Mouse (Mus musculus) c-Kit-positive CD71-positive TER-119-negative erythroid progenitor cells, embryonic 14.5 days (primary cell): ENCODE measurements around the gene 4930474N05Rik.

Experiments used
- DNase-seq: peaks from one replicate; pipeline ENCODE4 v3.0.0-alpha.2; 2013; ENCODE audit warnings: low read depth

4930474N05Rik gene

DNA sequence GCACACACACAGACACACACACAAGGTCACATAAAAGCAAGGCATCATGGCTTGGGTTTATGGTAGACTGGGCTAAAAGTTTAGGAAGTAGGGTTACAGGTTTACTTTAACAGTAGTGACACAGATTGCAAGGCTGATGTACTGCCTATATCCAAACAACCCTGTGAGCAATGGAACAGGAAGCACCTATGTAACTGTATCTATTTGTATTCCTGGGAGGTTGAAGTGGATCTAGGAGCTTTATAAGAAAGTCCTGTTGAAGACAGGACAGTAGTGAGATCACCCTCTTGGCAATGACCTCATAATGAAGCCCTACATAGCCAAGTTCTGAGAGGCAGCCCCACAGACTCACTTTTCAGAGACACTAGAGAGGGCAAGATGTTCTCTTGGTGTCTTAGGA, at the start of gene 4930474N05Rik:
Gene 4930474N05Rik (plus strand): TSS at position 301 of the 400 bp plus-strand sequence.
- no peak for DNase-seq

DNA sequence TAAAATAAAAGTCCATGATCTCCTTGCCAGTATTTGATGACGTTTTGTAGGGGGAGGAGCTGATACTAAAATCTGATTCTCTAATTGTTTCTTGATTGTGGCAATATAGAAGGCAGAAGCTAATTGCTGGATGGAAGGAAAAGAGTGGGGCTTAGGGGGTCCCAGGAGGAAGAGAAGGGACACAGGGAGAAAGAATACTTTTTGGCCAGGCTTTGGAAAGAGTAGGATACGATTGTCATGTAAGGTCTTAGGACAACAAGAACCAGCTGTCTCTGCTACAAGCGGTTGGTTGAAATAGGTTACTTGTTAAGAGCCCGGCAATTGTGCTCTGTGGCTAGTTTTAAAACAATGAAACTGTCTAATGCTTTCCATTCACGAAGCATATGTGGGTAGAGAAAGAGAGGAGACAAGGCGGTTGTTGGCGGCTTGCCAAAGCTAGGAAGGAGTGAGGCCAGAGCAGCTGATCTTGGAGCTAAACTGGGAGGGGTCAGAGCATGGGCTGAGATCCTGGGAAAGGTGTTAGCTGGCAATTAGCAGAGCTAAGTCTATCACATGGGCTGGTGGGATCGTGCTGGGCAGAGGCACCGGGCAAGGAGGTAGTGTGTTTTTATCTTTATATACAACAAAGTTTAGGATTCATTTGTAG, 45.8 kb upstream of the 4930474N05Rik start:
- DNase-seq = no peak

DNA sequence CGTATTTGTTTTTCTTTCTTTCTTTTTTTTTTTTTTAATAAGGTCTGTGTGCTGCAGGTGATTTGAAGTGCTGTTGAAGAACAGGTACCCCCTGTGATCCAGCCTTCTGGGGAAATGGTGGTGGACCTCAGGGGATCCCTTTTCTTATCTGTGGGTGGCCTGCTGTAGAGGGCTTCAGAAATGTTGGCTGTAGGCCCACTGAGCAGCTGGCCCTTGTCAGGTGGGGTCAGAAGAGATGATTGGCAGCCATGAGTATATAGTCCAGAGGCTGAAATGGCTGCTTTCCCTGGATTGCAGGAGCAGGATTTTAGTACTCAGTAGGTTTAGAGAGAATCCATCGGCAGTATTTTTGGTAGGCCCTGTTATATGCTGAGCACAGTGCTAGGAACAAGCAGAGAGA, 41.4 kb upstream of the 4930474N05Rik start:
- no peak for DNase-seq

DNA sequence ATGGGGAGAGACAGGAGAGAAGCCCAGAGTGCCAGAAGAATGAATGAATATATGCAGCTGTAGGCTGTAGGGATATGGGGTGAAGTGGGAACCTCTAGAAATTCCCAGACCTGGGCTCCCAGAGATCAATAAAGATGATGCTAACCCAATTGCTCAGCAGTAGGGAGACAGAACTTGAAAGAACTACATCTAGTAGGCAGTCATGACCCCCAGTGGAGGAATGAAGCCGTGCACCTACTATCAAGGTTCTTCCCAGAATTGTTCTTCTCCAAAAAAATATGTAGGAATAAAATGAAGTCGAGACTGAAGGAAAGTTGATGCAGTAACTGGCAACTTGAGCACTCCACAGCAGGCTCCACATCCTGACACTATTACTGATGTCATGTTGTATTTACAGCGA, 3.8 kb downstream of the 4930474N05Rik start:
- DNase-seq = no peak

DNA sequence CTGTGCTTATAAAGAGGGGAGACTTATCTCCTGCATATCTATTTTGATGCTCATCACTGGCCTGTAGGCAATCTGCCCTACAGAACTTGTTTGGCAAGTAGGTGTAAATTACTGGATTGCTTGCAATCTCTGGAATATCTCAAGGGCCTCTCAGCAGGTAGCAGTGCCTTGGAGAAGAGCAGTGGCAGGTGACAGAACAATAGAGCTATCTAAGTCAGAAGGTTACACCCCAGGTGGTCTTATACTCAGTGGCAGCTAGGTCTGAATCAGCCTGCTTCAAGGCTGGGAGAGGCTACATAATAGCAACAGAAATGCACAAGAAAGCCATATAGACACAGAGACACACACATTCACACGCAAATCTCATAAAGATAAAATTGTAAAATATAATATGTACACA, 4.9 kb downstream of the 4930474N05Rik start:
- no peak for DNase-seq

DNA sequence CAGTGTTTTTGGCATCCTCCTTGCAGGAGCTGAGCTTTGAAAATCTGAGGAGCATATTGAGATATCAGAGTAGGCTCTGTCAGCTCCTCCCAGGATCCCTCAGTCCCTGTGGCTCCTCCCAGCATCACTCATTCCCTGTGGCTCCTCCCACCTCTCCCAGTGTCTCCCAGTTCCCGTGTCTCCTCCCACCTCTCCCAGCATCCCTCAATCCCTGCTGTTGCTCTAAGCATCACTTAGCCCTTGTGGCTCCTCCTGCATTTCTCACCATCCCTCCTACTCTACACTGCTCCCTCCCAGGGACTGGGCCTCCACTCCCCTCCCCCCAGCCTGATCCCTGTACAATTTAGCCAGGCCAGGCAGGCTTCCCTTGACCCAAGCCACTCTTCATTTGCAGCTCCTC, 6.0 kb downstream of the 4930474N05Rik start:
- no peak for DNase-seq

DNA sequence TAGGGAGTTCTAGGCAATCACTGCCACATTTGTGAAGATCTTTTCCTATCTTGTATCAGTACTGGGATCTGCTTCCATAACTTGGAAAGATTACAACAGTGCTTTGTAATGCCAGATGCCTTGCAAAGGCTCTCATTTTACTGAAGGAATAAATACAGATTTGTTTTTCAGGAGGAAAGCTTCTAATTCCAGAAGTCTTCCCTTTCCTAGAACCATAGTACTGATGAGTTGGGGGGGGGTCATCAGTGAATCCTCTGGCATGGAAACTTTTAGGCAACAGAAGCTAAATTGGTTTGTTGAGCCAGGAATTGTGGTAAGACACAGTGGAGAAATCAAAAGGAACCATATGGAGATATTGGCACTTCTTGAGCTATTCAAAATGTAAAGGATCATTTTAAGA, 19.8 kb downstream of the 4930474N05Rik start:
- no peak for DNase-seq

DNA sequence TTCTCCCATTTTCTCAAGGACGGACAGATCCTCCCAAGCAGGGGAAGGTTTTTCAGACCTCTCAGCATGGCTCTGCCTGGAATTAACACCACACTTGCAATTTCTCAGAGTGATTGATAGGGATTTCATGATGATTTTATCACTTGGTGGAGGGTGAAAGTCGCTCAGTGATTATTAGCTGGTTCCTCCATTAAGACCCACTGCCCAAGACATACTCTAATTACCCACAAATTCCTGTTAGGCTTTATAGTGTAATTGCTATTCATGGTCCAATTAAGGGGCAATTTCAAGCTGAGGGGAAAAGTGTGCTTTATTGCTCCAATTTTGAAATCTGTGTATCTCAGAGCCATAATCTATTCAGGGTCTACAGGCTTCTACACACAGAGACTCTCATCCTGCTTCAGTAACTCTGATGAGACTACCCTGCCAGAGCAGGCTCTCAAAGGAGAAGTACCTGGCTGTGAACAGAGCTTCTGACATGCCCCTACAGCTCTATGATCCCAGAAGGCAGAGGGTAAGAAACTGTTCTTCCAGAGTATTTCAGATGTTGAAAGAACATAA, 29.1 kb downstream of the 4930474N05Rik start:
- DNase-seq = no peak

DNA sequence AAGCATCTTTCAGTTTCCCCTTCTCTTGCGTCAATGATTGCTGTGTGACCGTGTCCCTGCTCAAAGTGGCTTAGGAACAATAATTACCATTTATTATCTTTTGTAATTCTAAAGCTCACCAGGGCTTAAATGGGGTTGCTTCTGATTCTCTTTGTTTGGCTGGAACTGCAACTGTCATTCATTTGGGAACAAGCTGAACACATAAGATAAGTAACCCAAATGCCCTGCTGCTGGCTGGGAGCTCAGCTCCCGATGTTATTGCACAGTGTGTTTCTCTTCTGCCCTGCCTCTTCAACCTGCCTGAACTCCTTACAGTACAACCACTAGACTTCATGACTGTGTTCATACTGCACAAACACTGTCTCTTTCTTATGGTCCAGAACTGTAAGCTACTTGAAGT, 41.0 kb downstream of the 4930474N05Rik start:
- DNase-seq = no peak

DNA sequence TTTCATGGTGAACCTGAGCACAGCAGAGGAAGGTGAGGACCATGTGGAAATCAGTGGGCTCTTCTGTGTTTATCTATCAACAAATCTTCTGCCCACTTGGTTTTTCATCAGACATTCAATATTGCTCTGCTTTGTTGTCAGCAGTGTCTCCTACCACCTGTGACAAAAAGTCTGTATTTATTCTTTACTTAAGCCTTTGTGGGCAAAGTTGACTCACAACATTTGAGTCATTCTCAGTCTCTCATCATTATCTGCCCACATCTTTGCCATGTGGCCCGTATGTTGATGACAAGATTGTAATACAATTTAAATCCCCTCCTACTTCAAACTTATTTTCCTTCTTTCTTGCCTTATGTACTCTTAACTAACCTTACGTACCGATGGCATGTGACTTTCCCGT, 43.0 kb downstream of the 4930474N05Rik start:
- no peak for DNase-seq

DNA sequence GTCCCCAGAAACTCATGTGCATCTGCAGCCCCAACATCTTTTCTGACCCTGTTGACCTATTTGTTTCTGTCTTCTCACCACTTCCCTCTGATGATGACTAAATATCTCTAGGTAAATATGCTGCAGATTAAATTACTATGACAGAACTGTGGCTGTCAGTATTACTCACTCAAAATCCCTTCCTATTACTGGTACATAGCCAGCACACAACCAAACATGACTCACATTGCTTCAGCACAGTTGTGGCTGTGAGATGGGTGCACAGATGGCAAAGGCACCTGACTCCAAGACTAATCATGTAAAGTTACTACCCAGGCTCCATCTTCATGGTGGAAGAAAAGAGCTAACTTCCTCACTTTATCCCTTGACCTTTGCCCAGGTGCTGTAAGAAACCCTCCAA, 50.5 kb downstream of the 4930474N05Rik start:
- DNase-seq = no peak
